Mouse (Mus musculus) heart, postnatal 10 days (tissue): ENCODE data around the gene Klhl9. TPM values are rescaled to one million over a fixed set of nuclear protein-coding genes. Genes with fewer than 3 reads are reported as not detected.

ENCODE experiments used
- total RNA-seq, 2 experiments: library from RNA; stranded (reverse); gene quantifications; 2 replicates each; pipeline ENCODE4 v1.2.3; 2021

Gene Klhl9
- total RNA-seq, 2 experiments from 2014 or later = 82.6 to 87.1 TPM

Other genes starting within 250 kb of the Klhl9 start
- not detected for gene Ifnb1, start 199.7 kb downstream of the Klhl9 start, total RNA-seq
- gene Ifna15, start 164.2 kb downstream of the Klhl9 start, total RNA-seq = not detected
- gene Ifna14, start 150.7 kb downstream of the Klhl9 start, total RNA-seq = not detected
- gene Ifna9, start 130.1 kb downstream of the Klhl9 start, total RNA-seq = not detected
- gene Ifna12, start 119.1 kb downstream of the Klhl9 start, total RNA-seq = not detected
- gene C87499, start 88.1 kb downstream of the Klhl9 start, total RNA-seq = not detected
- gene Ifna13, start 78.0 kb downstream of the Klhl9 start, total RNA-seq = not detected
- not detected for gene Ifna16, start 45.5 kb downstream of the Klhl9 start, total RNA-seq
- not detected for gene Ifna2, start 38.6 kb downstream of the Klhl9 start, total RNA-seq
- gene Ifnab, start 31.1 kb downstream of the Klhl9 start, total RNA-seq = not detected
- gene Gm26566, start 660 bp downstream of the Klhl9 start, total RNA-seq = under 1 TPM; 0.50 TPM
- not detected for gene Gm13271, start 32.4 kb upstream of the Klhl9 start, total RNA-seq
- gene Gm13283, start 37.7 kb upstream of the Klhl9 start, total RNA-seq = not detected
- not detected for gene Gm13290, start 51.4 kb upstream of the Klhl9 start, total RNA-seq
- gene Gm13289, start 54.5 kb upstream of the Klhl9 start, total RNA-seq = not detected
- not detected for gene Gm13272, start 57.4 kb upstream of the Klhl9 start, total RNA-seq
- not detected for gene Ifnz, start 59.7 kb upstream of the Klhl9 start, total RNA-seq
- gene Gm13276, start 63.2 kb upstream of the Klhl9 start, total RNA-seq = not detected
- gene Gm13277, start 66.2 kb upstream of the Klhl9 start, total RNA-seq = not detected
- not detected for gene Gm13278, start 69.1 kb upstream of the Klhl9 start, total RNA-seq
- not detected for gene Gm13275, start 72.0 kb upstream of the Klhl9 start, total RNA-seq
- not detected for gene Gm13279, start 74.9 kb upstream of the Klhl9 start, total RNA-seq
- under 1 TPM; 0.31 to 0.40 TPM for gene Gm13285, start 77.2 kb upstream of the Klhl9 start, total RNA-seq
- not detected for gene Gm13287, start 80.8 kb upstream of the Klhl9 start, total RNA-seq
- gene Gm13288, start 83.1 kb upstream of the Klhl9 start, total RNA-seq = not detected
- gene Ifna7, start 93.8 kb upstream of the Klhl9 start, total RNA-seq = not detected
- not detected for gene Ifna11, start 97.5 kb upstream of the Klhl9 start, total RNA-seq
- not detected for gene Ifna6, start 105.0 kb upstream of the Klhl9 start, total RNA-seq
- gene Ifna5, start 113.1 kb upstream of the Klhl9 start, total RNA-seq = not detected
- gene Ifna4, start 119.4 kb upstream of the Klhl9 start, total RNA-seq = not detected
- not detected for gene Ifna1, start 127.6 kb upstream of the Klhl9 start, total RNA-seq
- not detected for gene Ifne, start 157.7 kb upstream of the Klhl9 start, total RNA-seq